Mouse (Mus musculus): ENCODE results near the gene Tprn.

Gene Tprn

GRCm38 (mm10) chr2:25292856-25293255 is 30.4 kb downstream of the Tprn start:
- no peak for DNase-seq (ENCODE audit: low spot score)

- DNase-seq (ENCODE audit: low spot score): no peak
Observed at GRCm38 (mm10) chr2:25293706-25294105, 31.3 kb downstream of the Tprn start.

- no peak for DNase-seq (ENCODE audit: low spot score)
Observed at GRCm38 (mm10) chr2:25297093-25297492, 34.7 kb downstream of the Tprn start.

GRCm38 (mm10) chr2:25298046-25298445 is 35.6 kb downstream of the Tprn start:
- no peak for DNase-seq (ENCODE audit: low spot score)

- no peak for DNase-seq (ENCODE audit: low spot score)
Observed at GRCm38 (mm10) chr2:25303452-25303851, 41.0 kb downstream of the Tprn start.

GRCm38 (mm10) chr2:25303931-25304656 is 41.7 kb downstream of the Tprn start:
- DNase-seq (ENCODE audit: low spot score): no peak

GRCm38 (mm10) chr2:25304657-25305541 is 42.5 kb downstream of the Tprn start:
- DNase-seq (ENCODE audit: low spot score): no peak

- DNase-seq (ENCODE audit: low spot score): no peak
Observed at GRCm38 (mm10) chr2:25305587-25306359, 43.4 kb downstream of the Tprn start.

- DNase-seq (ENCODE audit: low spot score): no peak
Observed at GRCm38 (mm10) chr2:25310180-25310579, 47.8 kb downstream of the Tprn start.

GRCm38 (mm10) chr2:25310969-25311368 is 48.6 kb downstream of the Tprn start:
- DNase-seq (ENCODE audit: low spot score): no peak

- no peak for DNase-seq (ENCODE audit: low spot score)
Observed at GRCm38 (mm10) chr2:25311491-25311891, 49.1 kb downstream of the Tprn start.

GRCm38 (mm10) chr2:25318119-25318966 is 55.9 kb downstream of the Tprn start:
- DNase-seq (ENCODE audit: low spot score): no peak

- peak; percentile 39 for DNase-seq (ENCODE audit: low spot score)
Observed at GRCm38 (mm10) chr2:25318971-25319773, 56.8 kb downstream of the Tprn start, which contains the start of gene Grin1. Grin1 (minus strand) TSS chr2:25319187.
